Mouse (Mus musculus) intestine, embryonic 14.5 days (tissue): ENCODE measurements around the gene Lcor. TPM values are rescaled to one million over a fixed set of nuclear protein-coding genes. Genes with fewer than 3 reads are reported as not detected.

Source experiments
- ATAC-seq: fragments of 200-750 bp; cut with Nextera tagmentation; replicated peaks from 2 replicates; pipeline ENCODE4 v1.8.0; 2017; ENCODE audit warnings: low read depth, moderate number of reproducible peaks, moderate TSS enrichment, moderate library complexity; ENCODE audit not compliant: low FRiP score, low TSS enrichment
- DNase-seq: peaks from one replicate; pipeline ENCODE4 v3.0.0-alpha.2; 2018; ENCODE audit warnings: low spot score
- H3K27ac ChIP-seq: fragments of 300-500 bp; sonication (generic); 2 replicates; pipeline ENCODE4 v1.5.1; 2014; ENCODE audit warnings: low read depth, mild to moderate bottlenecking, control low read depth
- H3K27me3 ChIP-seq: fragments of 300-500 bp; sonication (generic); replicated peaks from 2 replicates; pipeline ENCODE4 v1.6.1; 2014; ENCODE audit warnings: low read length, control low read depth; ENCODE audit not compliant: control insufficient read depth, insufficient read depth
- H3K36me3 ChIP-seq: fragments of 300-500 bp; sonication (generic); 2 replicates; pipeline ENCODE4 v1.6.1; 2014; ENCODE audit warnings: low read length, control low read depth; ENCODE audit not compliant: control insufficient read depth, insufficient read depth
- H3K4me1 ChIP-seq: fragments of 300-500 bp; sonication (generic); replicated peaks from 2 replicates; pipeline ENCODE4 v1.6.1; 2014; ENCODE audit warnings: low read length, control low read depth, mixed read lengths; ENCODE audit not compliant: control insufficient read depth, insufficient read depth
- H3K4me2 ChIP-seq: fragments of 300-500 bp; sonication (generic); 2 replicates; pipeline ENCODE4 v1.6.1; 2014; ENCODE audit warnings: low read length
- H3K4me3 ChIP-seq: fragments of 300-500 bp; sonication (generic); 2 replicates; pipeline ENCODE4 v1.5.1; 2014; ENCODE audit warnings: low read depth, low read length, control low read depth, mixed read lengths
- H3K9ac ChIP-seq: fragments of 300-500 bp; sonication (generic); 2 replicates; pipeline ENCODE4 v1.6.1; 2014; ENCODE audit warnings: mild to moderate bottlenecking, low read length
- H3K9me3 ChIP-seq: fragments of 300-500 bp; sonication (generic); 2 replicates; pipeline ENCODE4 v1.6.1; 2016; ENCODE audit warnings: low read length, control low read depth; ENCODE audit not compliant: control insufficient read depth
- WGBS: fragments of 180-500 bp; shearing (Covaris S2); extraction: QIAGEN DNeasy Blood & Tissue Kit; methylation state at CpG from one replicate; pipeline ENCODE4 v1.1.7; 2014; 5-methylcytosine and 5-hydroxymethylcytosine counted together
- polyA plus RNA-seq: library from polyadenylated mRNA; unstranded; fragments of >200 nt; fragmentation: Nextera tagmentation; extraction: Ambion mirVana; gene quantifications from 2 replicates; pipeline ENCODE4 v1.2.1, GENCODE M21; 2014

The Lcor gene
- polyA plus RNA-seq, 1 experiment from 2014 or later = 27.6 TPM

DNA sequence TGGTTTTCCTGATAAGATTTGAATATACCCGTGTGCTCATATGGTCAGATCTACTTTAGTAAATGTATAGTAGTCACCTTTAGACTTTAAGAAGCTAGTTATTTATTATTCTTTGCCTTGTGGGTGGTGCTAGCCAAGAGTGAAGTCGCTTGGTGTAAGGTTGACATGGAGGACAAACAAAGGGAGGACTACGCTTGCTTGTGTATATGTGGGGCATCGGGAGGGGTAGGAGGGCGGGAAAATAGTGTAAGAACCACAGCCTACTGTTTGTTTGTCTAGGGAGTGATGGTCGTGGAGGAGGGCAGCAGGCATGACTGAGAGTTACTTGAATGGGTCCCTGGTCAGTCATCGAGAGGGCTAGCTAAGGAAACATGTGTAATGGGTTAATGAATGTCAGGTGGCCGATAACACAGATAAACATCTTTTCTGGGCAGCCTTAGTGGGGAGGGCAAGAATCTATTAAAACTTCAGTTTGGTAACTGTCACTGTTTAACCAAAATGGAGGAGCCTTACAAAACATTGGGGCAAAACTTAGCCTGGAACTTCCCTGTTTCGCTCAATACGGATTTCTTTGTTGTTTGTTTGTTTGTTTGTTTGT lies 37.3 kb upstream of the Lcor start:
- Histone ChIP-seq H3K9ac (no peak overlapping the region), H3K4me2 (no peak overlapping the region), H3K27ac (no peak overlapping the region), H3K9me3 (no peaks in the 10 kb centered on the region), H3K4me1 (peaks cover 6% of the 10 kb centered on the region; the same call in 1 of the 2 replicates), H3K36me3 (no peaks in the 10 kb centered on the region), H3K4me3 (no peak overlapping the region), H3K27me3 (no peaks in the 10 kb centered on the region)
- WGBS = 45% methylated on average over 10 of the region's 10 CpGs
- no peak for ATAC-seq
- peak; percentile 49 for DNase-seq

GRCm38 (mm10) chr19:41445723-41446122 lies 36.7 kb upstream of the Lcor start:
- no peaks in the 10 kb centered on the region for H3K36me3 ChIP-seq
- no peak overlapping the region for H3K27ac ChIP-seq
- no peak overlapping the region for H3K4me2 ChIP-seq
- H3K9ac ChIP-seq = no peak overlapping the region
- no peak for ATAC-seq
- H3K9me3 ChIP-seq = no peaks in the 10 kb centered on the region
- no peak overlapping the region for H3K4me3 ChIP-seq
- H3K27me3 ChIP-seq = no peaks in the 10 kb centered on the region
- peaks cover 6% of the 10 kb centered on the region; the same call in 1 of the 2 replicates for H3K4me1 ChIP-seq
- 32% methylated on average over 5 of the region's 5 CpGs for WGBS
- no peak for DNase-seq

GRCm38 (mm10) chr19:41447166-41447565 lies 35.3 kb upstream of the Lcor start:
- Histone ChIP-seq H3K36me3 (no peaks in the 10 kb centered on the region), H3K9me3 (no peaks in the 10 kb centered on the region), H3K27ac (no peak overlapping the region), H3K27me3 (no peaks in the 10 kb centered on the region), H3K4me1 (peaks cover 6% of the 10 kb centered on the region; the same call in 1 of the 2 replicates), H3K4me3 (no peak overlapping the region), H3K4me2 (no peak overlapping the region), H3K9ac (no peak overlapping the region)
- ATAC-seq (no peak), DNase-seq (no peak)
- WGBS = 89% methylated on average over 2 of the region's 2 CpGs

- Histone ChIP-seq H3K27me3 (no peaks in the 10 kb centered on the region), H3K27ac (no peak overlapping the region), H3K4me1 (peaks cover 6% of the 10 kb centered on the region; the same call in 1 of the 2 replicates), H3K36me3 (no peaks in the 10 kb centered on the region), H3K4me3 (no peak overlapping the region), H3K9me3 (no peaks in the 10 kb centered on the region), H3K4me2 (no peak overlapping the region), H3K9ac (no peak overlapping the region)
- 67% methylated on average over 2 of the region's 2 CpGs for WGBS
- no peak for DNase-seq
- no peak for ATAC-seq
These were observed 34.7 kb upstream of the Lcor start for GRCm38 (mm10) chr19:41447760-41448159.

GRCm38 (mm10) chr19:41449415-41450075 lies 32.9 kb upstream of the Lcor start:
- Histone ChIP-seq H3K36me3 (no peaks in the 10 kb centered on the region), H3K27ac (no peak overlapping the region), H3K9me3 (no peaks in the 10 kb centered on the region), H3K4me3 (no peak overlapping the region), H3K4me2 (no peak overlapping the region), H3K27me3 (no peaks in the 10 kb centered on the region), H3K9ac (no peak overlapping the region), H3K4me1 (peaks cover 6% of the 10 kb centered on the region; the same call in 1 of the 2 replicates)
- ATAC-seq (no peak), DNase-seq (no peak)
- 62% methylated on average over 7 of the region's 7 CpGs for WGBS

DNA sequence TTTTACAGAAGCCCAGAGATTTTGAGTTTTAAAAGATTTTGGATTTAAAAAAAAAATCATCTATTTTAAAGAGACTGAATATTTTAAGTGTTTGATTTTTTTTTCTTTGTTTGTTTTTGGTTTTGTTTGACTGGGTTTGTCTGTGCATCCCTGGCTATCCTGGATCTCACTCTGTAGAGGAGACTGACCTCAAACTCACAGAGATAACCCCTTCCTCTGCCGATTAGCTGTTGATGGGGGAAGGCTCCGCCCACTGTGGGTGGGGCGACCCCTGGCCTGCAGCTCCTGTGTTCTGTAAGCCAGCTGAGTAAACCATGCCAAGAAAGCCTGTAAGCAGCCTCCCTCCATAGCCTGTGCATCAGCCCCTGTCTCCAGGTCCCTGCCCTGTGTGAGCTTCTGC lies 30.3 kb upstream of the Lcor start:
- H3K9ac ChIP-seq = no peak overlapping the region
- H3K36me3 ChIP-seq = no peaks in the 10 kb centered on the region
- 12% methylated on average over 3 of the region's 3 CpGs for WGBS
- ATAC-seq (no peak), DNase-seq (no peak)
- no peak overlapping the region for H3K27ac ChIP-seq
- H3K4me2 ChIP-seq = no peak overlapping the region
- H3K4me3 ChIP-seq = no peak overlapping the region
- H3K4me1 ChIP-seq = no peaks in the 10 kb centered on the region
- H3K9me3 ChIP-seq = no peaks in the 10 kb centered on the region
- no peaks in the 10 kb centered on the region for H3K27me3 ChIP-seq

DNA sequence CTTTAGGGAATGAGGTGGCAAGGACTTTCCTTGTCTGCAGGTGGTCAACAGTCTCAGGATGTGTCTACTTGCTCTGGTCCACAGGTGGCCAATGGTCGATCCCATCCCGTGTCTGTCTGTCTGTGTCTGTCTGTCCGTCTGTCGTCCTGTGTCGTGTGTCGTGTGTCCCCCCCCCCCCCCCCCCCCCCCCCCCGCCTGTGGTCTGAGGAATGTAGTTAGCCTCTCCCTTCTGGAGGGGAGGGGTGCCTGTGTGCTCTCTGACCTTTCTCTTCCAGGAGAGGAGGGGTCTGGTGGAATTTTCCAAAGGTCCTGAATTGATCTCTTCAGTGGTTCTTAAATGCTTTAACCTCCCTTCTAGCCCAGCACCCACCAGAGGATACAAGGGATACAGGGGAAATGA lies 27.8 kb upstream of the Lcor start:
- no peak for ATAC-seq
- WGBS = 63% methylated on average over 7 of the region's 7 CpGs

GRCm38 (mm10) chr19:41455091-41455626 lies 27.3 kb upstream of the Lcor start:
- H3K4me2 ChIP-seq = no peak overlapping the region
- no peaks in the 10 kb centered on the region for H3K27me3 ChIP-seq
- 60% methylated on average over 6 of the region's 6 CpGs for WGBS
- ATAC-seq = no peak
- no peaks in the 10 kb centered on the region for H3K9me3 ChIP-seq
- no peak for DNase-seq
- no peaks in the 10 kb centered on the region for H3K36me3 ChIP-seq
- no peaks in the 10 kb centered on the region for H3K4me1 ChIP-seq
- H3K4me3 ChIP-seq = no peak overlapping the region
- no peak overlapping the region for H3K27ac ChIP-seq
- no peak overlapping the region for H3K9ac ChIP-seq

More for the DNA sequence above, 27.8 kb upstream of the Lcor start:
- Histone ChIP-seq H3K4me2 (no peak overlapping the region), H3K9me3 (no peaks in the 10 kb centered on the region), H3K27me3 (no peaks in the 10 kb centered on the region), H3K27ac (no peak overlapping the region), H3K36me3 (no peaks in the 10 kb centered on the region), H3K4me1 (no peaks in the 10 kb centered on the region), H3K4me3 (no peak overlapping the region), H3K9ac (no peak overlapping the region)
- no peak for DNase-seq

- ATAC-seq = no peak
- Histone ChIP-seq H3K36me3 (no peaks in the 10 kb centered on the region), H3K27me3 (no peaks in the 10 kb centered on the region), H3K9me3 (no peaks in the 10 kb centered on the region), H3K4me2 (no peak overlapping the region), H3K4me3 (no peak overlapping the region), H3K9ac (no peak overlapping the region), H3K27ac (no peak overlapping the region), H3K4me1 (no peaks in the 10 kb centered on the region)
- 80% methylated on average over 5 of the region's 5 CpGs for WGBS
- DNase-seq = no peak
These were observed 25.3 kb upstream of the Lcor start for GRCm38 (mm10) chr19:41457181-41457580.
